Mouse (Mus musculus): ENCODE results near the gene Tbc1d10c.

Tbc1d10c gene

DNA sequence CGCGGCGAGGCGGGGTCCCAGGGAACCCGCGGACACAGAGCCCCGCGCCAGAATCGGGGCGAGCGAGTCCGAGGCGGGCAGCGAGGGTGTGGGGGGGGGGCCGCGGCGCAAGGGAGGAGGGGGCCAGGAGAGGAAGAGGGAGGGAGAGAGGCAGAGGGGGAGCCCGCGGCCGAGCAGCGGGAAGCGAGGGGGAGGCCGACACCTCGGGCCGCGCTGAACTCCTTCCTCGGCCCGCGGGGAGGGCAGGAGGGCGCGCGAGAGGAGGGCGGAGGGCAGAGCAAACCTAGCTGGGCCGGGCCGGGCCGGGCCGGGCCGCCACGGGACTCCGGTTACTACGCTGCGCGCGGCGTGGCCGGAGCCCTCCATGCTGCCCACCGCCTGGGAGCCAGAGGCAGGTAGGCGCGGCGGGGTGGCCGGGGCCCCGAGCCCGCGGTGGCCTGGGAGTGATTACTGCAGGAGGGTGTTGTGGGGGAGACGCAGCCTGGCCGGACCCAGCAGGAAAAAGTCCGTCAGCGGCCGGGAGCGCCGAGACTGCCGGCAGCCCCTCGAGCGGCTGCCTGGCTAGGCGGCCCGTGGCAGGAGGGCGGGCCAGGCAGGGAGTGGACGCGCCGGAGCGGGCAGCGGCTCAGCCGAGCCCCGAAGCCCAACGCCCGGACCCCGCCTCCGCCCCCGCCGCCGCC is 23.8 kb upstream of the Tbc1d10c start:
- DNase-seq, result peak; percentile 59

- peak; percentile 63 for DNase-seq
Observed at GRCm38 (mm10) chr19:4214071-4214770, 23.1 kb upstream of the Tbc1d10c start, which contains the start of the genes Clcf1 and AC109138.7. Gene Clcf1, plus strand, starts transcription at chr19:4214238. Gene AC109138.7, plus strand, starts transcription at chr19:4214357.

DNA sequence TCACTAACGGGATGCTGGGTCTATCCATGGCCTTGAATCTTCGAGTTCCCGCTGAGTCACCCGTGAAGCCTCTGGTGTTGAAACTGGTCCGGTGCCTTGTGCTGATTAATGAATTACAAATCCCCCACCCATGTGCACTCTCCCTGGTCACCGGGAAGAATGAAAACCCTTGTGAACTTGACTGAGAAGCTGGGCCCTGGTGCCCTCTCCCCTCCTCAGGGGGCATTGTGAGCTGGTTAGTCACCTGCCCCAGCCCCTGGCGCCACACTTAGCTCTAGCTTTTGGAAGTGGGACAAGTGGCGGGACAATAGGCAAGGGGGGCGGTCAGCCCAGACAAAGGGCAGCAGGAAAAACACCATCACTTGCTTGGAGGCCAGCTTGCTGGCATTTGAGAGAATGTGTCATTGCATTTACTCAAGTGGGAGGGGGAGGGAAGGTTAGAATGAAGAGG is 22.5 kb upstream of the Tbc1d10c start:
- DNase-seq, result peak; percentile 69

DNA sequence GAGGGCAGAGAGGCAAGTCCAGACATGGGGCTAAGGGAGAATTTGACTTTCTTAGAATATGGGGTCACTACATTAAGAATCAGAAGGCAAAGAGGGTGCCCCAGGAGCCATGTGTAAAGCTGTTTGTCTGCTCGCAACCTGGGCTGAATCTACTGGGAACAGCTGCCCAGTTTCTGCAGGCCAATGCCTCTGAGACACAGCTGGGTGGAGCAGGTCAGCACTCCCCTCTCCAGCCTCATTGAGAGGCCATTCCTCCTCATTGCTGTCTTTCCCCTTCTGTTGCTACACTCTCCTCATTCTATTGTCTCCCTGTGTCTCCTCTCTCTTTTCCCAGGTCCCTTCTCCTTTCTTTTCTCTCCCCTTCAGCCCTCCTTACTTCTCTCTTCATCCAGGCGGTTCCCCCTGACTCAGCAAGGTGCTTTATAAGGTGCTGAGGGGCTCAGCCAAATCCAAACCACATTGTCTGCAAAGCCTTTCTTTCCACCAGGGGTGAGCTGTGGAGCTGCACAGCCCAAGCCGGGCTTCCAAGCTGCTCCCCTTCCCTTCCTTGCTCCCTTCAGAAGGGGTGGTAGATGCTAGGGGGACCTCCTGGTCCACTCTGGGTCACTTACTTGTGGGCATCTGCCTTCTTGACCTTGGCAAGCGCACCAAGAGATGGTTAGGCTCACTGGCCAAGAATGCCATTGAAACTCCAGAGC is 21.0 kb upstream of the Tbc1d10c start:
- no peak for DNase-seq

DNA sequence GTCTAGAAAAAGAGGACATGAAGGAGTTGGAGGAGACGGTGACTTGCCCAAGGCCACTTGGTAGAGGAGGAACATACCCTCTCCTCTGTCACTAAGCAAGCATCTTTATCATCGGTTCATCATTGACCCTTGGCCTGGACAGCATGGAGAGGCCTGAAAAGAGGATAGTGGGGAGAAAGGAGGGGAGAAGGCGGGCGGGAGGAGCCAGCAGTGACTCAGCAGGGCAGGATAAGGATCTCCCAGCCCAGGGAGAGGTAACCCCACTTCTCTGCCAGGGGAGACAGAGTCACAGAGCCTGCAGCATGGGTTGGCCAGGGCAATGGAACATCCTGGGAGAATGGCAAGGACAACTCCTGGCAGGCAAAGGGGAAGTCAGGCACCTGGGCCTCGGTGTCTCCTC is 17.5 kb upstream of the Tbc1d10c start:
- DNase-seq, result no peak

DNA sequence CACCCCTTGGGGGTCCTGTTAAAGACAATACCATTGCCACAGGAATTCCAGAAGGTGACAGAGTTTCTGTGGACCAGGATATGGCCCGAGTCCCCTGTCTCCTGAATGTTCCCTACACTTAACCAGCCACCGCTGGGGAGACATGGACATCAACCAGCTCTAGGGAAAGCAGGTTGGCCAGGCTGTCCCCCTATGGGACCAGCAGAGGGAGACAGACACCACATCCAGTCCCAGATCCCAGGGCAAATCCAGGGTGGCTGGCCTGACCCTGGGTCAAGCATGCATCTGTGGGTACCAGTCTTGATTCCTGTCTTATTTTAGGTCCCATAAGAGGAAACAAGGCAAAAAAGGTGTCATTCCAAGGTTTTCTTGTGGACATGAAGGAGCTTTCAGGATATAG is 15.9 kb upstream of the Tbc1d10c start:
- DNase-seq, result peak; percentile 84

DNA sequence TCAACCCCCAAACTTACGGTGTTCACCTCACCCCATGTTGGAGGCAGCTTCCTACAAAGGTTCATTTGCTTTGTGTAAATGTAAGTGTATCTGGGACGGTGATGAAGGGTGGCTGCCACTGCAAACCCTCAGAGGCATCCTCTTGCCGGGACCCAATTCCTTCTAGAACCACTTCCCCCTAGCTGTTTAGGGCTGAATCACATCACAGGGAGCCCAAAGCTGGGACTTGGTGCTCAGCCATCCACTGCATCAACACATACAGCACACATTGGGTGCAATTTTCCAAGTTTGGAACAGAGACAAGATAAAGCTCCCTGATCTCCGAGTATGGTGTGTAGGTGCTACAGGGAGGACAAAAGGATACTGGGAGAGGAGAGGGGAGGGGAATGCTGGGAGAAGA is 13.8 kb upstream of the Tbc1d10c start:
- DNase-seq, result no peak

DNA sequence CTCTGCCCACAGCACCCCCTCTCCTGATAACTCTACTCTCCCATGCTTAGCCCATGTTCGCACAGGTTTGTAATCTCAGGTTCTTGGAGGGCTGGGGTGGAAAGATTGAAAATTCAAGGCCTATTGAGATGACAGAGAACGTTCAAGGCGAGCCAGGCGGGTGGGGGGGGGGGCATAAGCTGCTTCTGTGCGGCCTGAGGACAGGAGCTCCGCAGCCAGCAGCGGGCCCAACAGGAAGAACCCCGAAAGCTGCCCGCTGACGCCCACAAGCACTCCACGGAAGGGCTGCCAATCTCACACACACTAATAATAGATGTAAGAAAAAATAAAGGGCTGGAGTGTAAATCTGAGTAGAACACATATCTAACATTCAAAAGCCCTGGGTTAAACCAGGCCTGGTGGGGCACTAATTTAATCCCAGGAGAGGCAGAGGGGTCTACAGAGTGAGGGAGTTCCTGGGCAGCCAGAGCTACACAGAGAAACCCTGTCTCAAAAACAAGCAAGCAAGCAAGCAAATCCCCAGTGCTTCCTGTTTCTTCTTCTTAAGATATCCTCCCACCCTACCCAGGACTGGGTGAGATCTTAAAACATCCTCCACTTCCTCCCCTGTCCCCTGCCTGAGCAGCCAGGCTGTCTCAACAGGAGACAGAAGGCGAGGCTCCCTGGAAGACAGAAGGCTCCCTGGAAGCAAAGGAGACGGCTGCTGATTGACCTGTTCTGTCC is 12.7 kb upstream of the Tbc1d10c start:
- no peak for DNase-seq

DNA sequence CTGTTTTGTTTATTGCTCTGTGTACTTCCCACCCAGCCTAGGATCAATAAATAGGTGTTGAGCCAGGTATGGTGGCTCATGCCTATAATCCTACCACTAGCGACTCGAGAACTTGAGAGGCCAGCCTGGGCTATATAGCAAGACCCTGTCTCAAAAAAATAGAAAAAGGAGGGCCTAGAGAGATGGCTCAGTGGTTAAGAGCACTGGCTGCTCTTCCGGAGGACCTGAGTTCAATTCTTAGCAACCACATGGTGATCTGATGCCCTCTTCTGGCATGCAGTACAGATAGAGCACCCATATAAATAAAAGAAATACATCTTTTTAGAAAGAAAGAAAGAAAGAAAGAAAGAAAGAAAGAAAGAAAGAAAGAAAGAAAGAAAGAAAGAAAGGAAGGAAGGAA is 12.1 kb upstream of the Tbc1d10c start:
- no peak for DNase-seq

GRCm38 (mm10) chr19:4202149-4202548 is 11.1 kb upstream of the Tbc1d10c start:
- DNase-seq, result no peak

DNA sequence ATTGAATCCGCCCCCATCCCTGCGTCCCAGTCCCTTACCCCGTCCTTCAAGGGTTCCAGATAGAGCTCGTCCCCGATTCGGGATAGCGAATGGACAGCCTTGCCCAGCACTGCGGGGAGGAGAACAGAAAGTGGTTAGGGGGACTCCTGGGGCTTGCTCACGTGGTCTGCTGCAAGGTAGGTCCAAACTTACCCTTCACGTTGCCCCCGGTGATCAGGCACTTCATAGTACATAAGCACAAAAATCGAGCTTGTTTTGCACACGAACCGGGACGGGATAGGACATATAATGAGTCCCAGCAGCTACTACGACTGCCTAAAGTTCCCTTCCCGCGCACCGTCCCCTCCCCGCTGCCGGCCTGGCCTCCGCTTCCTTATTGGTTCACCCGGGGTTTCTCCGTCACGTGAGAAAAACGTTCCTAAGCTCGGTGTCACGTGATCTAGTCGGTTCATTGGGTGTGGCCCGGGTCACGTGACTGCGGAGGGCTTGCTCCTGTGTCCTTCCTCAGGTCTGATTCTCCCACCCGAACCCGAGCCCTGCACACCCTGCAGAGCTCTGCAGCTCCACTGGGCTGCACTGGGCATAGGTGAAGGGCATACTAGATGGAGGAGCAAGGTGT is 10.3 kb upstream of the Tbc1d10c start, which contains the start of gene Rad9a:
TSS of gene Rad9a (minus strand) at position 372 of the 619 bp plus-strand sequence.
- peak; percentile 96 for DNase-seq

GRCm38 (mm10) chr19:4197180-4197579 is 6.1 kb upstream of the Tbc1d10c start:
- DNase-seq, result no peak

- no peak for DNase-seq
Observed at GRCm38 (mm10) chr19:4196548-4196947, 5.5 kb upstream of the Tbc1d10c start.

DNA sequence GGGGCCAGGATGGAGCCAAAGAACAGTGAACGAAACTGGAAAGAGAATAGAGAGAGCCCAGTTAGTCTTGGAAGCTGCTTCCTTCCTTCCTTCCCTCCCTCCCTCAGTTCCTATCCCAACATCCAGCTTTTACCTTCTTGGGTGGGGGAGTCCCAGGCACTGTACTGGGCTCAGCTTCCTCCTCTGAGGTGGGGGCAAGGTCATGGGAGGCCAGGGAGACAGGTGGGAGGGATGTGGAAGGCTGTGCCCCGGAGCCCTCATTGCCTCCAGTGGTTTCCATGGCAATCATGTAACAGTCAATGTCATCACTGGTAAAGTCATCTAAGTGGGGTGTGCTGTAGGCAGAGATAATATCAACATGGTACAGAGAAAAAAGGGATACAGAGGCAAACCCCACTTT is 5.0 kb upstream of the Tbc1d10c start:
- DNase-seq, result no peak

DNA sequence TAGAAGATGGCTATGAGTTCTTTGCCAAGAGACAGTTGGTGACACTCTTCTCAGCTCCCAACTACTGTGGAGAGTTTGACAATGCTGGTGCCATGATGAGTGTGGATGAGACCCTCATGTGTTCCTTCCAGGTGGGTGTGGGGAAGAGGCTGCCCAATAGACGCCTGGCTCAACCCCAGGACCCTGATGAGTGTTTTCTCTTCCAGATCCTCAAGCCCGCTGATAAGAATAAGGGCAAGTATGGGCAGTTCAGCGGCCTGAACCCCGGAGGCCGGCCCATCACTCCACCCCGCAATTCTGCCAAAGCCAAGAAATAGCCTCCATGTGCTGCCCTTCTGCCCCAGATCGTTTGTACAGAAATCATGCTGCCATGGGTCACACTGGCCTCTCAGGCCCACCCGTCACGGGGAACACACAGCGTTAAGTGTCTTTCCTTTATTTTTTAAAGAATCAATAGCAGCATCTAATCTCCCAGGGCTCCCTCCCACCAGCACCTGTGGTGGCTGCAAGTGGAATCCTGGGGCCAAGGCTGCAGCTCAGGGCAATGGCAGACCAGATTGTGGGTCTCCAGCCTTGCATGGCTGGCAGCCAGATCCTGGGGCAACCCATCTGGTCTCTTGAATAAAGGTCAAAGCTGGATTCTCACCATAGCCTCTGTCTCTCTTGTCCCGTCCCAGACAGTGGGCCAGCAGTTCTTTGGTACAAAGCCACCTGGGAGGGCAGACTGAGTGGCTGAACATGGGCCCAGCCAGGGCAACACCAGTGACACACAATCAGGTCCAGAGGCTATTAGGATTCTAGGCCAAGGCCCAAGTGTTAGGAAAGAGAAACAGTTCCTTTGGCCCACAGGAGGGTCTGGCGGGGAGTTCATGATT is 3.9 kb upstream of the Tbc1d10c start:
- DNase-seq, result no peak

DNA sequence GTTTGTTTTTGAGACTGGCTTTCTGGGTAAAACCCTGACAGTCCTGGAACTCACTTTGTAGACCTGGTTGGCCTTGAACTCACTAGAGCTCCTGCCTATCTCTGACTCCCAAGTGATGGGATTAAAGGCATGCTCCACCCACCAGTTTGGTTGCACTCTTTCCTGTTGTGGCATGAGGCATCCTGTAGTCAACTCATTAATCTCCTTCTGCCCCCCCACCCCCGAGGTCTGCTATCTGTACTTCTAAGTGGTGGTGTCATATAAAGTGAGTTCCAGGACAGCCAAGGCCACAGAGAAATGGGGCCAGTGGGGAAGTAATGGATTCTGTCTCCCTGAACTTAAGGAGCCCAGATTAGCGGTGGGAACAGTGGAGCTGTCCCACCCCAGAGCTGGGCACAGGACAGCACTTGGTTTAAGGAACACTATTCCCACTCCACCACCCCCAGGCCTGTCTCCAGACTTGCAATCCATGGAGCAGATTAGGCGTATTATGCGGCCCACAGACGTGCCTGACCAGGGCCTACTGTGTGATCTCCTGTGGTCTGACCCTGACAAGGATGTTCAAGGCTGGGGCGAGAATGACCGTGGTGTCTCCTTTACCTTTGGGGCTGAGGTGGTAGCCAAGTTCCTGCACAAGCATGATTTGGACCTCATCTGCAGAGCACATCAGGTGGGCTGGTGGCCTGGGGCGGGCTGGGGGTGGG is 3.1 kb upstream of the Tbc1d10c start:
- DNase-seq, result no peak

DNA sequence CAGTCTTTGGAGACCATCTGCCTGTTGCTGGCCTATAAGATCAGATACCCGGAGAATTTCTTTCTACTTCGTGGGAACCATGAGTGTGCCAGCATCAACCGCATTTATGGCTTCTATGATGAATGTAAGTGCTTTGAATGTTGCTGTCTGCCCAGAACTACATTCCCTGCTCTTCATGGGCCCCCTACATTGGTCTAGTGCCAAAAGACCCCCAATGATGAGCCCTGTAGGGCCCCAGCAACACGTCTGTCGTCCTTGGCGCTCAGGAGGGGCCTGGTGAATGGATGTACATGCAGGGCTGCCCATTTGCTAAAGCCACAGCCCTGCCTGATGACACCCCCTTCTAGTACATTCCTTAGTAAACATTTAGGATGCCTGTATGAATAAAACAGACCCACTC is 2.0 kb upstream of the Tbc1d10c start:
- DNase-seq, result no peak

GRCm38 (mm10) chr19:4192251-4192985 is 1.3 kb upstream of the Tbc1d10c start:
- no peak for DNase-seq

GRCm38 (mm10) chr19:4191528-4192250 is 605 bp upstream of the Tbc1d10c start, which contains the start of gene Ppp1ca:
Gene Ppp1ca, plus strand, starts transcription at chr19:4192065.
- DNase-seq, result peak; percentile 95
